Mouse (Mus musculus) stomach, postnatal 0 days (tissue): Measurements from ENCODE around the gene Spaca9.

Experiments
- CTCF ChIP-seq: IDR thresholded peaks from 2 replicates; pipeline ENCODE4 v1.5.1; 2016; ENCODE audit warnings: antibody characterized with exemption, low read depth, mild to moderate bottlenecking, moderate library complexity
- EP300 ChIP-seq: optimal IDR thresholded peaks from 2 replicates; pipeline ENCODE3; 2016; ENCODE audit warnings: antibody characterized with exemption

- TF ChIP-seq EP300 (no peak), CTCF (no peak)
These were observed 17.8 kb downstream of the Spaca9 start for GRCm38 (mm10) chr2:28681718-28682117.
